Mouse (Mus musculus): ENCODE results near the gene Cacna1d. TPM values are rescaled to one million over a fixed set of nuclear protein-coding genes. Genes with fewer than 3 reads are reported as not detected.

Cacna1d gene
- polyA plus RNA-seq, 1 experiment from 2014 or later = 1.9 TPM

GRCm38 (mm10) chr14:30105551-30105950, 385.7 kb downstream of the Cacna1d start:
- no peak for DNase-seq (ENCODE audit: low spot score)

GRCm38 (mm10) chr14:30103946-30104536, 387.2 kb downstream of the Cacna1d start:
- DNase-seq (ENCODE audit: low spot score) = peak; percentile 87

- DNase-seq (ENCODE audit: low spot score) = peak; percentile 79
These were observed 394.0 kb downstream of the Cacna1d start for GRCm38 (mm10) chr14:30097239-30097638.

GRCm38 (mm10) chr14:30092426-30092825, 398.8 kb downstream of the Cacna1d start:
- DNase-seq (ENCODE audit: low spot score) = no peak

GRCm38 (mm10) chr14:30092021-30092420, 399.2 kb downstream of the Cacna1d start:
- peak; percentile 77 for DNase-seq (ENCODE audit: low spot score)

- no peak for DNase-seq (ENCODE audit: low spot score)
These were observed 411.5 kb downstream of the Cacna1d start for GRCm38 (mm10) chr14:30079729-30080128.

- no peak for DNase-seq (ENCODE audit: low spot score)
These were observed 413.0 kb downstream of the Cacna1d start for GRCm38 (mm10) chr14:30078115-30078808.

- no peak for DNase-seq (ENCODE audit: low spot score)
These were observed 415.9 kb downstream of the Cacna1d start for GRCm38 (mm10) chr14:30075268-30075887.

GRCm38 (mm10) chr14:30068566-30068965, 422.7 kb downstream of the Cacna1d start:
- DNase-seq (ENCODE audit: low spot score) = no peak

- DNase-seq (ENCODE audit: low spot score) = no peak
These were observed 424.5 kb downstream of the Cacna1d start for GRCm38 (mm10) chr14:30066752-30067151.

GRCm38 (mm10) chr14:30064864-30065263, 426.4 kb downstream of the Cacna1d start:
- no peak for DNase-seq (ENCODE audit: low spot score)

GRCm38 (mm10) chr14:30056031-30056766, 435.1 kb downstream of the Cacna1d start:
- no peak for DNase-seq (ENCODE audit: low spot score)

- DNase-seq (ENCODE audit: low spot score) = no peak
These were observed 436.3 kb downstream of the Cacna1d start for GRCm38 (mm10) chr14:30054922-30055321.

- DNase-seq (ENCODE audit: low spot score) = no peak
These were observed 441.0 kb downstream of the Cacna1d start for GRCm38 (mm10) chr14:30050280-30050679.

GRCm38 (mm10) chr14:30048049-30048448, 443.2 kb downstream of the Cacna1d start:
- DNase-seq (ENCODE audit: low spot score) = no peak

- no peak for DNase-seq (ENCODE audit: low spot score)
These were observed 444.3 kb downstream of the Cacna1d start for GRCm38 (mm10) chr14:30046976-30047375.

- DNase-seq (ENCODE audit: low spot score) = no peak
These were observed 445.5 kb downstream of the Cacna1d start for GRCm38 (mm10) chr14:30045704-30046220.

- DNase-seq (ENCODE audit: low spot score) = no peak
These were observed 446.0 kb downstream of the Cacna1d start for GRCm38 (mm10) chr14:30045239-30045638.

- no peak for DNase-seq (ENCODE audit: low spot score)
These were observed 447.8 kb downstream of the Cacna1d start for GRCm38 (mm10) chr14:30043356-30043940.

- DNase-seq (ENCODE audit: low spot score) = no peak
These were observed 449.4 kb downstream of the Cacna1d start for GRCm38 (mm10) chr14:30041836-30042235.

- no peak for DNase-seq (ENCODE audit: low spot score)
These were observed 451.8 kb downstream of the Cacna1d start for GRCm38 (mm10) chr14:30039413-30039812.

Measured in thymus, postnatal 0 days (tissue).